Comparison of ENCODE assay signal across 14 mouse cellular contexts in genomic region chr4:15550256-15550848, GRCm38 (mm10).
DNase-seq lines count a peak whose midpoint lies in the region; ATAC-seq and TF ChIP-seq lines count a peak whose summit lies in the region.
"Had no signal": no experiment of that assay in that cellular context is flagged by ENCODE, and none has a peak within 500 bp of the region (broad histone marks: within the 10 kb centered on the region; RNA-seq: fewer than 3 reads in every experiment).

No protein-coding gene starts in this region.

- no peak overlapping the region for H3K4me3 ChIP-seq in hindbrain, embryonic 14.5 days (replicated peaks; ENCODE audit: low read length)
- H3K4me3 ChIP-seq in hindbrain, embryonic 11.5 days (ENCODE audit: low read depth, low read length), result no peak overlapping the region
- H3K4me3 ChIP-seq in forebrain, embryonic 15.5 days, result no peak overlapping the region
- H3K4me3 ChIP-seq in heart, adult 2 months, result no peak overlapping the region
- H3K4me3 ChIP-seq: heart, embryonic 13.5 days; limb, embryonic 15.5 days; neural tube, embryonic 13.5 days had no signal

- no peaks in the 10 kb centered on the region for H3K79me2 ChIP-seq in heart, adult 2 months (replicated peaks; ENCODE audit: control insufficient read depth, insufficient read depth, low read length)

- no peak for TF ChIP-seq CTCF in heart, adult 2 months (IDR thresholded peaks at IDR 0.05)

- H3K27ac ChIP-seq in hindbrain, embryonic 14.5 days, result no peak overlapping the region
- no peak overlapping the region for H3K27ac ChIP-seq in hindbrain, embryonic 11.5 days (ENCODE audit: low read depth, low read length)
- no peak overlapping the region for H3K27ac ChIP-seq in forebrain, embryonic 15.5 days (replicated peaks)
- no peak overlapping the region for H3K27ac ChIP-seq in heart, adult 2 months
- H3K27ac ChIP-seq: heart, embryonic 13.5 days; limb, embryonic 15.5 days; macrophage; neural tube, embryonic 13.5 days had no signal

- H3K36me3 ChIP-seq in hindbrain, embryonic 14.5 days (replicated peaks; ENCODE audit: control insufficient read depth, insufficient read depth), result no peaks in the 10 kb centered on the region
- H3K36me3 ChIP-seq in hindbrain, embryonic 11.5 days (ENCODE audit: control insufficient read depth, insufficient read depth, low read length), result no peaks in the 10 kb centered on the region
- H3K36me3 ChIP-seq in forebrain, embryonic 15.5 days, result no peaks in the 10 kb centered on the region
- H3K36me3 ChIP-seq in heart, adult 2 months (ENCODE audit: control insufficient read depth, insufficient read depth, low read length), result no peaks in the 10 kb centered on the region
- H3K36me3 ChIP-seq: heart, embryonic 13.5 days; limb, embryonic 15.5 days; neural tube, embryonic 13.5 days had no signal

- peak; percentile 30 for DNase-seq in hindbrain, embryonic 14.5 days (ENCODE audit: low spot score)
- no peak for DNase-seq in hindbrain, embryonic 11.5 days (ENCODE audit: low spot score)
- peak; percentile 90 for DNase-seq in layer of hippocampus, adult 9-11 months
- DNase-seq in right cerebral cortex, postnatal 10 days (ENCODE audit: low spot score in 2 of 2), result peak; percentile 59 to 75
- DNase-seq in heart, adult 2 months, result no peak
- no peak for DNase-seq in heart, adult 9 months (ENCODE audit: low spot score in 2 of 2)
- DNase-seq: cerebellum, adult 11 months; kidney, adult 11 months had no signal

- no peak overlapping the region for H3K9ac ChIP-seq in hindbrain, embryonic 14.5 days
- H3K9ac ChIP-seq in hindbrain, embryonic 11.5 days (ENCODE audit: low read depth, low read length), result no peak overlapping the region
- H3K9ac ChIP-seq in forebrain, embryonic 15.5 days (replicated peaks), result no peak overlapping the region
- no peak overlapping the region for H3K9ac ChIP-seq in heart, adult 2 months (ENCODE audit: low read depth, low read length)
- H3K9ac ChIP-seq: heart, embryonic 13.5 days; limb, embryonic 15.5 days; neural tube, embryonic 13.5 days had no signal

- 74% methylated on average over 8 of the region's 8 CpGs for WGBS in hindbrain, embryonic 14.5 days
- WGBS in hindbrain, embryonic 11.5 days, result 89% methylated on average over 8 of the region's 8 CpGs
- WGBS in forebrain, embryonic 15.5 days, result 20% methylated on average over 8 of the region's 8 CpGs
- WGBS in heart, adult 2 months, result 80% methylated on average over 8 of the region's 8 CpGs

- no peak for TF ChIP-seq POLR2A in heart, adult 2 months (IDR thresholded peaks at IDR 0.05; ENCODE audit: insufficient read depth, low read depth, low read length)

- H3K9me3 ChIP-seq in hindbrain, embryonic 14.5 days (ENCODE audit: control insufficient read depth, low read length), result peaks cover 5% of the 10 kb centered on the region; the same call in 1 of the 2 replicates
- no peaks in the 10 kb centered on the region for H3K9me3 ChIP-seq in hindbrain, embryonic 11.5 days (ENCODE audit: control insufficient read depth, low read length)
- no peaks in the 10 kb centered on the region; the same call in 1 of the 2 replicates for H3K9me3 ChIP-seq in forebrain, embryonic 15.5 days
- H3K9me3 ChIP-seq: heart, embryonic 13.5 days; limb, embryonic 15.5 days; neural tube, embryonic 13.5 days had no signal

- no peaks in the 10 kb centered on the region for H3K27me3 ChIP-seq in hindbrain, embryonic 14.5 days (ENCODE audit: control insufficient read depth, insufficient read depth, low read length)
- no peaks in the 10 kb centered on the region for H3K27me3 ChIP-seq in hindbrain, embryonic 11.5 days (ENCODE audit: control insufficient read depth, insufficient read depth, low read length)
- H3K27me3 ChIP-seq in forebrain, embryonic 15.5 days, result no peaks in the 10 kb centered on the region; the same call in 1 of the 2 replicates
- no peaks in the 10 kb centered on the region for H3K27me3 ChIP-seq in heart, adult 2 months (ENCODE audit: control insufficient read depth, insufficient read depth, low read length)
- H3K27me3 ChIP-seq: heart, embryonic 13.5 days; limb, embryonic 15.5 days; neural tube, embryonic 13.5 days had no signal

- H3K4me2 ChIP-seq in hindbrain, embryonic 14.5 days (replicated peaks), result no peak overlapping the region
- no peak overlapping the region for H3K4me2 ChIP-seq in hindbrain, embryonic 11.5 days (replicated peaks; ENCODE audit: low read depth, low read length)
- H3K4me2 ChIP-seq in forebrain, embryonic 15.5 days (replicated peaks), result no peak overlapping the region
- H3K4me2 ChIP-seq: heart, embryonic 13.5 days; limb, embryonic 15.5 days; neural tube, embryonic 13.5 days had no signal

- TF ChIP-seq EP300 in heart, adult 2 months (IDR thresholded peaks at IDR 0.05; ENCODE audit: insufficient read depth, low read depth, low read length), result no peak

- peak; percentile 74 for ATAC-seq in hindbrain, embryonic 14.5 days (ENCODE audit: low FRiP score)
- no peak for ATAC-seq in hindbrain, embryonic 11.5 days (ENCODE audit: low FRiP score)
- peak; percentile 98 for ATAC-seq in forebrain, embryonic 15.5 days (replicated peaks)
- no peak for ATAC-seq in megakaryocyte-erythroid progenitor cell, adult 5-6 weeks (replicated peaks; ENCODE audit: low FRiP score, low TSS enrichment, poor library complexity, severe bottlenecking)

- no peaks in the 10 kb centered on the region for H3K4me1 ChIP-seq in hindbrain, embryonic 14.5 days (replicated peaks; ENCODE audit: control insufficient read depth, insufficient read depth, low read length)
- H3K4me1 ChIP-seq in hindbrain, embryonic 11.5 days (replicated peaks; ENCODE audit: control insufficient read depth, insufficient read depth, low read length), result no peaks in the 10 kb centered on the region
- peaks cover 11% of the 10 kb centered on the region for H3K4me1 ChIP-seq in forebrain, embryonic 15.5 days
- H3K4me1 ChIP-seq in heart, adult 2 months (ENCODE audit: control insufficient read depth, insufficient read depth, low read length), result no peaks in the 10 kb centered on the region
- H3K4me1 ChIP-seq: heart, embryonic 13.5 days; limb, embryonic 15.5 days; neural tube, embryonic 13.5 days had no signal

- intact Hi-C loops in heart, adult 2 months (cut with DNase I), result no loop called here

Comparison
In these comparisons a context has a peak if more than half of its experiments do, and no peak if none do; other contexts are left out.
1. ATAC-seq: peak in hindbrain, embryonic 14.5 days (single experiment) and forebrain, embryonic 15.5 days (single experiment); none in hindbrain, embryonic 11.5 days (single experiment) and megakaryocyte-erythroid progenitor cell, adult 5-6 weeks (single experiment).
2. DNase-seq: peak in hindbrain, embryonic 14.5 days (single experiment), layer of hippocampus, adult 9-11 months (single experiment) and right cerebral cortex, postnatal 10 days (2 of 2); none in hindbrain, embryonic 11.5 days (single experiment), heart, adult 2 months (0 of 2) and heart, adult 9 months (0 of 2).